Mouse (Mus musculus): ENCODE data around the gene H2-T3.
"Not testable (repeated sequence)": the region's sequence is repeated elsewhere in the genome, so short reads cannot be mapped to it uniquely, and the experiment has no call there.

Gene H2-T3

DNA sequence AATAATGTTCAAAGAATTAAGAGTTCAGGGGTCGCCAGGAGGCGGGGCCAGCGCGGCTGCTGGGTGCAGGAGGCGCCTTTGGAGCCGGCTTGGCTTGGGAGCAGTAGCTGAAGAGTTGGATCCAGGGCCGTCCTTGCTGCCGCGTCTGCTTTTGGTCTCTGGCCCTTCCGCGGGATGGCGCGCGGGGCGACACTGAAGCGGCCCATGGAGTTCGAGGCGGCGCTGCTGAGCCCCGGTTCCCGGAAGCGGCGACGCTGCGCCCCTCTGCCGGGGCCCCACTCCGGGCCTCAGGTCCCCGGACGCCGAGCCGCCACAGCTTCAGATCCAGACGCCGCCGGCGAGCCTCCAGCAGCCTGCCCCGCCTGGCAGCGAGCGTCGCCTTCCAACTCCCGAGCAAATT is 11.1 kb downstream of the H2-T3 start:
- not testable (repeated sequence) for DNase-seq (ENCODE audit: low spot score in 2 of 2)

DNA sequence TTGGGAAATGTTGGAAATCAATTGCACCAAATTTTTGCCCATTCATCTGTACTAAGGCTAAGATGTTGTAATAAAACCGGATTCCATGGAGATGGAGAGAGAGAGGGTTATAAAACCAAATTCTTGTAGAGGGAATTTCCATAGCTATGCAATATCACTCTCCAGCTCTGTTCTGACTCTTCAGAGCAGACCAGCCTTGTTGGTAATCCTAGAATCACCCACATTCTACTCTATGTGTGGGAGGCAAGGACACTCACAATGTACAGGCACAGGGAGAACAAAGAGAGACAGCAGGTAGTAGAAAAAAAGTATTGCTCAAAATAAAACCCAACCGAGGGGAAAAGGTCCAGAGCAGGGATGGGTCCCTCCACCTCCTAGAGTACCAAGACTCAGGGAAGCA is 14.0 kb downstream of the H2-T3 start:
- not testable (repeated sequence) for DNase-seq (ENCODE audit: low spot score in 2 of 2)

DNA sequence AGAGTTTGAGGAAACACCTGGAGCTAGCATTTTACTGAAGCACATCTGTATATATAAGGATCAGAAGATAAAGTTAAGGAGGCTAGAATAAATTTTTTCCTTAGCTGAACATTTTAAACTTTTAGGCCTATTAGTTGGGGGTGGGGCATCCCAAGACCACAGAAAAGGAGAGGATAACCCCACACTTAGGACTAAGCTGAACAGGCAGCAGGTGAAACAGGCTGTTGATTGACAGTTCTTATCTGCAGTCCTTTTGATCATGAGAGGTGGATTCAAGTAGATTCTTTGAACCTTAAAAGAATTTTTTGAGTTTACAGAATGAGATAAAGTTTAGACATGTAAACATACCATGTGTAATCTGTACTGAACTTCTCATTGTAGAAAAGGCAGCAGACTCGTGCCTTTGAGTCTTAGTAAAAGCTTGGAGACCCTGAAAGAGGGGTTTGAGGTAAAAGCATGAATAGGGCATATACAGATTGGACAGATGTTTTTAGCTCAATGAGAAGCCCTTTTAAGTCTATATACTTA is 19.7 kb downstream of the H2-T3 start:
- no peak for DNase-seq (ENCODE audit: low spot score in 2 of 2)

DNA sequence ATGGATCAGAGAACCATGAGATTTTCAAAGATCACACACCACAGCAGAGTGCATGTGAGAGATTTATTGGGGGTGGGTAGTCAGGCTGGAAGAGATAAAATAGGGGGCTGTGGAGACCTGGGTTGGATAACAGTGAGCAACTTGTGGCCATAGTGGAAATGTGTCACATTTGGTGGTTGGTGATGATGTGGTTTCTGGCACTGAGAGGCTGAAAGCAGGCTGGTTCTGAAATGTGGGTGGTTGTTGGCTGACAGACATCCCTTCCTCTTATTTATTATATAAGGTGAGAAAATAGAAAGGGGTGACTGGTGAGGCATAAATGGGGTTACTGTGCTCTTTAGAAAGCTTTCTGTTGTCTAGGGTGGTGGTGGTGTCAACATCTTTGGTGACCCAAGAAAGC is 20.3 kb downstream of the H2-T3 start:
- DNase-seq (ENCODE audit: low spot score in 2 of 2), result no peak

DNA sequence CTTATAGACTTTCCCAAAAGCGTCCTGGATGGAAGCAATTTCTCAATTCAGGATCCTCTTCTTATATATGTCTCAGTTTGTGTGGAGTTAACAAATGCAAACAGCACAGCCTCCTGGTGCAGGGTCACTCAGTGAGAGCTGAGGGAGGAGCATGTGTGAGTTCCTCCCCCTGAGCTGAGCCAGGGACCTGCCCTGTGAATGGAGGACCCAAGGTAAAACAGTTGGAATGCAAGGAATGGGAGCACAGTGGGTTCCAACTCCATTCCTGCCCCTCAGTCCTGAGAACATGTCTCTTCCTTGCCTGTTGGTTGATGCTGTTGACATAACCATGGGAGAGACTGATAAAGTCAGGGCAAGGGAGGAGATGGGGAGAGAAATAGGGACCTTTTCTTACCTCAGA is 21.0 kb downstream of the H2-T3 start:
- not testable (repeated sequence) for DNase-seq (ENCODE audit: low spot score in 2 of 2)

DNA sequence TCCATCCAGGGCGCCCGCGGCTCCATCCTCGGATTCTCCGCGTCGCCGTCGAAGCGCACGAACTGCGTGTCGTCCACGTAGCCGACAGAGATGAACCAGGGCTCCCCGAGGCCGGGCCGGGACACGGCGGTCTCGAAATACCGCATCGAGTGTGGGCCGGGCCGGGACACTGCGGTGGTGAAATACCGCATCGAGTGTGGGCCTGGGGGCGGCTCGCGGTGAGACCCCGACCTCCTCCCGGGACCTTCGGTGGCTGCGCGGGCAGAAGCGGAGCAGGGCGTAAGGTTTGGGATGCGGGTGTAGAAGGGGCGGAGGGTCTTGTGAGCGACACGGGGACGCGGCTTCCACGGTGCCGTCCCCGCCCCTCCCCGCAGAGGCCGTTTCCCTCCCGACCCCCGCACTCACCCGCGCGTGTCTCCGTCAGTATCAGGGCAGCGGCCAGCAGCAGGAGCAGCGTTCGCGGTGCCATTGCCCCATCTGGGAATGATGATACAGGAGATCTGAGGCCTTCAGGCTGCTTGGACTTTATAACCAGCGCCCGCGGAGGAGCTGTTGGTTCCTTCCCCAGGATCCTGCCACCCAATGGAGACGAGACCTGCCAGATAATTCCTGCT is 21.9 kb downstream of the H2-T3 start, which contains the start of gene Gm8909:
TSS of gene Gm8909 (minus strand) at position 499 of the 614 bp plus-strand sequence.
- DNase-seq (ENCODE audit: low spot score in 2 of 2), result no peak

DNA sequence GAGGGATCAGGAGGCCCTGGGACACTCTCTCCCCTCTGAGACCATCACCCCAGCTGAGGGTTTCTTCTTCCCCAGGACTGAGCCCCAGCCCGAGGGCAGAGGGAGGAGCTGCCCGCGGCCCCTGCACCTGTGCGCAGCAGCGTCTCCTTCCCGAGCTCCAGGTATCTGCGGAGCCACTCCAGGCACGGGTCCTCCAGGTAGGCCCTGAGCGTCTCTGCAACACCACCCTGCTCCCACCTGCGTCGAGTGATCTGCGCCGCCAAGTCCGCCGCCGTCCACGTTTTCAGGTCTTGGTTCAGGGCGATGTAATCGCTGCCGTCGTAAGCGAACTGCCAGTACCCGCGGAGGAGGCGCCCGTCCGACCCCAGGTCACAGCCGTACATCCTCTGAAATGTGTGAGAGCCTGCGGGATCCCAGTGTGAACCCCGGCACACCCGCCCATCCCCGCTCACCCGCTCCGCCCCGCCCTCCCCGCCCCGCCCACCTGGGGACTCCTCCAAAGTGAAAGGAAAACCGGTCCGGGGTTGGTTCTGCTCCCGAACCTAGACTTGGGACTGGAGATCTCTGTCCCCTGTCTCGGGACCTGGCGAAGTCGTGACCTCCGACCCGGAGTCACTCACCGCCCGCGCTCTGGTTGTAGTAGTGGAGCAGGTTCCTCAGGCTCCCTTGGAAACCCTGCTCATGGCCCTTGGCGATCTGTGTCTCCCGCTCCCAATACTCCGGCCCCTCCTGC is 22.6 kb downstream of the H2-T3 start:
- DNase-seq (ENCODE audit: low spot score in 2 of 2), result no peak

DNA sequence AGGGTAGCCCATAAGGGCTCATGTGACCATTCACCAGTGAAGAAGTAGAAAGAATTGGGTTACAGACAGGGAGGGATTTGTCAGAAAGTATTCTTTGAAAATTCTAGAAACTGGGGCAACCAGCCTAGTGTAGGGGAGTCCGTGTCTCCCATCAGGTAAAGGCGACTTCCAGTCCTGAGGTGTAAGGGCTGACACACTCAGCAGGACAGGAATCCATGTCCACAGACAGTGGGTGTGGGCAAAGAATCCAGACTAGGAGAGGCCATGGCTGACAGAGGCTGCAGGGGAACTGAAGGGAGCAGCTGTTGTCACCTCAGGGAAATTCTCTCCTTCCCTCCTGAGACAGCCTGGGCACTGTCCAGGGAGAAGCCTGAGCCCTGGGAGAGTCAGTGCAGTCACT is 23.2 kb downstream of the H2-T3 start:
- DNase-seq (ENCODE audit: low spot score in 2 of 2), result not testable (repeated sequence)

DNA sequence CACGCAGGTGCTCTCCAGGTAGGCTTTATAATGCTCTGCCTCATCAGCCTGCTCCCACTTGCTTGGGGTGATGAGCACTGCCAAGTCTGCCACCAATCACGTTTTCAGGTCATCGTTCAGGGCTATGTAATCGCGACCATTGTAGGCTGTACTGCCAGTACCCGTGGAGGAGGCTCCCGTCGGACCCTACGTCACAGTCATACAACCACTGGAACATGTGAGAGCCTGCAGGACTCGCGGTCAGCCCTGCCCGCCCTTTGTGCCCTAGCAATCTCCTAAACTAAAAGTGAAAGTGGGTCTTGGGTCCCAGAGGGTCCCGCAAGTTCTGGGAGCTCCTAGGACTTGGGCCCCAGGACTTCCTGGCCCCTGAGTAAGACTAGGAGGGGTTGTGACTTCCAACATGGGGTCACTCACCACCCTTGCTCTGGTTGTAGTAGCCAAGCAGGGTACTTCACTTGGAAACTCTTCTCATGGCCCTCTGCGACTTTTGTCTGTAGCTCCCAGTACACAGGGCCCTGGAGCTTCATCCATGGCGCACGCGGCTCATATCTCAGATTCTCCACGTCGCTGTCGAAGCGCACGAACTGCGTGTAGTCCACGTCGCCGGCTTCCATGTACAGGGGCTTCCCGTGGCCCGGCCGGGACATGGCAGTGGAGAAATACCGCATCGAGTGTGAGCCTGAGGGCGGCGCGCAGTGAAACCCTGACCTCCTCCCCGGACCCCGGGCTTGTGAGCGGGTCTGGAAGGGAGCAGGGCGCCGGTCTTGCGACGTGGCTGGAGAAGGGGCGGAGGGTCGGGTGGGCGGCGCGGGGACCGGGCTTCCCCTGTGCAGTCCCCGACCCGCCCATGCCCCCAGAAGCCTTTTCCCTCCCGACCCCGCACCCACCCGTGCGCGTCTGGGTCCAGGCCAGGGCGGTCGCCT is 28.7 kb downstream of the H2-T3 start:
- DNase-seq (ENCODE audit: low spot score in 2 of 2), result no peak

DNA sequence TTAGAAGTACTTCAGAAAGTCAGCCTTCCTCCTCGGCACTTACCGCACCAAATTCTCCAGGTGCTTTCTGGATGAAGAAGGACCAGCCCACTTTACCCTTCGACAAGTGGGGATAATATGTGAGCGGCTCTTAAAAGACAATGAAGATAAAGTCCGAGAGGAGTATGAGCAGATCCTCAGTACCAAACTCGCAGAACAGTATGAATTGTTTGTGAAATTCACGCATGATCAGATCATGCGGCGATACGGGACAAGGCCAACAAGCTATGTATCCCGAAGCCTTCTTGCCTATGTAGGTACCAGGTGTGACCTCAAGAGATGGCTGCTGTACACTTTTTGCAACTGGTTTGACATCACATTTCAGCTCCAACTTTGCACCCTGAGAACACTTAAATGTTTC is 31.8 kb downstream of the H2-T3 start:
- not testable (repeated sequence) for DNase-seq (ENCODE audit: low spot score in 2 of 2)

DNA sequence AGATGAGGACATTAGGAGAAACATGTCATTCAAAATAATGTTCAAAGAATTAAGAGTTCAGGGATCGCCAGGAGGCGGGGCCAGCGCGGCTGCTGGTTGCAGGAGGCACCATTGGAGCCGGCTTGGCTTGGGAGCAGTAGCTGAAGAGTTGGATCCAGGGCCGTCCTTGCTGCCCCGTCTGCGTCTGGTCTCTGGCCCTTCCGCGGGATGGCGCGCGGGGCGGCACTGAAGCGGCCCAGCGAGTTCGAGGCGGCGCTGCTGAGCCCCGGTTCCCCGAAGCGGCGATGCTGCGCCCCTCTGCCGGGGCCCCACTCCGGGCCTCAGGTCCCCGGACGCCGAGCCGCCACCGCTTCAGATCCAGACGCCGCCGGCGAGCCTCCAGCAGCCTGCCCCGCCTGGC is 32.3 kb downstream of the H2-T3 start:
- not testable (repeated sequence) for DNase-seq (ENCODE audit: low spot score in 2 of 2)

DNA sequence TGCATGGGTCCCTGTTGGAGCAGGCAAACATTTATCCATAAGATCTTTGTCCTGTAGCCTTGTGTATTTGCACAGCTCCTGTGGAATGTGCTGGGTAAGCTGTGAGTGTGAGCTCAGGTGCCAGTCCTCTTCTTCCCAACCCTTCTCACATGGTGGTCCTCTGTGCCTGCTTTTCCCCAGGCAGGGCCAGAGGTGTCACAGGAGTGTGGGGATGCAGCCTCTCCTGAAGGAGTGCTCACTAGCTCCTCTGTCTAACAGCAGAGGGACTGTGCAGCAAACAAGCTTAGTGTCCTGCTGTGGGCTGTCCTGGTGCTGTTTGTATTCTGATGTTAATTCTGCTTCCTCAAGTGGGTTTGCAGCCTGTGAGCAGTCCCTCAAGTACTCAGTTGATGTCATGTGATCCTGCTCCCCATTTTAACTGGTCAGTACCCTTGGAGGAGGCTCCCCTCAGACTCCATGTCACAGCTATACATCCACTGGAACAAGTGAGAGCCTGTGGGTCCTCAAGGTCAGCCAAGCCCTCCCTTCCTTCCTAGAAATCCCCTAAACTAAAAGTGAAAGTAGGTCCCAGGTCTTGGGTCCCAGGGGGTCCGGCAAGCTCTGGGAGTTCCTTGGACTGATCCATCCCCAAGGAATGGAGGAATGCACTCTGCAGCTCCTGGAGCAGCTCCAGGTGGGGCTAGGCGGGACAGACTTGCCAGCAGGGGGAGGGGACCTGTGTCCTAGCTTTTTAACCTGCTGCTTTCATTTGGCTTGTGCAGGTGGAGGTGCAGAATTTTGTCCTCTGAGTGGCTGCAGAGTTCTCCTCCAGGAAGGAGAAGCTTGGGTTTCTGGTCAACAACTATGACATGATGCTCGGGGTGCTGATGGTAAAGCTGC is 35.6 kb downstream of the H2-T3 start:
- DNase-seq (ENCODE audit: low spot score in 2 of 2), result no peak

DNA sequence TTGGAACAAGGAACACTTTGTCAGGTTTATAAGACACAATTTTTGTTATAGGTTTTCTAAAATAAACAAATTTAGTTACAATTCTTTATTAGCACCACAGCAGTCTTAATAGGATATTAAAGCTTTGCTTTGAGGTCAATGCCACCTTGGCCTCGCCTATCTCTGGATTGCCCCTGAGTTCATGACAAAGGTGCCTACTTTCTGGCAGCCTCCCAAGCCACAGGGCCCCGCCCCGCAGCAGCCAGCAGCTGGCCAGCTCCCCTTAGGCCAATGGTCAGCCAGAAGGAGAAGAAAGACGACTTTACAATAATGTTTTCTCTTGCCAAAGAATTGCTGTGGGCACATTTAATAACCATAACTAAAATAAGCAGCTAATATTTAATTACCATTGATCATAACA is 38.9 kb downstream of the H2-T3 start:
- DNase-seq (ENCODE audit: low spot score in 2 of 2), result not testable (repeated sequence)

DNA sequence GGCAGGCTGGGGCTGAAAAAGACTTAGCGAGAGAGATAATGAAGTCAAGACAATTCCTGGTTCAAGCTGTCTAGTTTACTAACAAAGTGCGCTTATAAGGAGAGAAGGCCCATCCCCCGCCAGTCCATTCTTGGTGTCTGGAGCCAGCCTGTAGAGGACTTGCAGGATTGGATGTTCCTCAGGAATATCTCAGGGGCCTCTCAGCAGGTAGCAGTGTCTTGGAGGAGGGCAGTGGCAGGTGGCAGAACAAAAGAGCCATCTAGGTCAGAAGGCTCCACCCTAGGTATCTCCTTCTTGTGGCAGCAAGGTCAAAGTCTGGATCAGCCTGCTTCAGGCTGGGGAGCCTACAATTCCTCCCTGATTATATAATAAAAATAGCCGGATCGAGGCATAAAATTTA is 41.6 kb downstream of the H2-T3 start:
- DNase-seq (ENCODE audit: low spot score in 2 of 2), result not testable (repeated sequence)

DNA sequence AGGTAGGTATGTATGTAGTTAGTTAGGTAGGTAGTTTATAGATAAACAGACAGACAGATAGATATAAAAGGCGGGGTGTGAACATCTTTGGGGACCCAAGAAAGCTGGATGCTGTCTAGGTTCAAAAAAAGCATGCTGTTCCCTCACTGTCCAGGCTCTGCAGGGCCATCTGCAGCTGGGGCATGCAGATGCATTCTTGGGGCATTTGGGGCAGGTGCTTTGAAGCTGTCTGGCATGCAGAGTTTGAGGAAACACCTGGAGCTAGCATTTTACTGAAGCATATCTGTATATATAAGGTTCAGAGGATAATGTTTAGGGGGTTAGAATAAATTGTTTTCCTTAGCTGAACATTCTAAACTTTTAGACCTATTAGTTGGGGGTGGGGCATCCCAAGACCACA is 43.1 kb downstream of the H2-T3 start:
- DNase-seq (ENCODE audit: low spot score in 2 of 2), result not testable (repeated sequence)

DNA sequence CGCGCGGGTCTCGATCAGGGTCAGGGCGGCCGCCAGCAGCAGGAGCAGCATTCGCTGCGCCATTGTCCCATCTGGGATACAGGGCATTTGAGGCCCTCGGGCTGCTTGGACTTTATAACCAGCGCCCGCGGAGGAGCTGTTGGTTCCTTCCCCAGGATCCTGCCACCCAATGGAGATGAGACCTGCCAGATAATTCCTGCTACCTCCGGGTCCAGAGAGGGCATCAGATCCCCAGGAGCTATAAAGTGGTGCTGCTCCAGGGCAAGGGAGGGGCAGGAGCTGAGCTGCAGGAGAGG is 44.3 kb downstream of the H2-T3 start:
- not testable (repeated sequence) for DNase-seq (ENCODE audit: low spot score in 2 of 2)

DNA sequence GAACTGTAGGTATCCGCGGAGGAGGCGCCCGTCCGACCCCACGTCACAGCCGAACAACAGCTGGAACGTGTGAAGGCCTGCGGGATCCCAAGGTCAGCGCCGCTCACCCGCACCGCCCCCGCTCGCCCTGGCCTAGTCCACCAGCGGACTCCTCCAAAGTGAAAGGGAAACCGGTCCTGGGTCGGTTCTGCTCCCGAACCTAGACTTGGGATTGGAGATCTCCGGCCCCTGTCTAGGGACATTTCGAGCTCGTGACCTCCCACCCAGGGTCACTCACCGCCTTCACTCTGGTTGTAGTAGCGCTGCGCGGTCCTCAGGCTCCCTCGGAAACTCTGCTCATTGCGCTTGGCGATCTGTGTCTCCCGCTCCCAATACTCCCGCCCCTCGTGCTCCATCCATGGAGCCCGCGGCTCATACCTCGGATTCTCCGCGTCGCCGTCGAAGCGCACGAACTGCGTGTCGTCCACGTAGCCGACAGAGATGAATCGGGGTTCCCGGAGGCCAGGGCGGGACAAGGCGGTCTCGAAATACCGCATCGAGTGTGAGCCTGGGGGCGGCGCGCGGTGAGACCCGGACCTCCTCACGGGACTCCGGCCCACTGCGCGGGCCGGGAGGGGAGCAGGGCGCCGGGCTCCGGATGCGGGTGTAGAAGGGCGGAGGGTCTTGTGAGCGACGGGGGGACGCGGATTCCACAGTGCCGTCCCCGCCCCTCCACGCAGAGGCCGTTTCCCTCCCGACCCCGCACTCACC is 44.8 kb downstream of the H2-T3 start:
- DNase-seq (ENCODE audit: low spot score in 2 of 2), result no peak

DNA sequence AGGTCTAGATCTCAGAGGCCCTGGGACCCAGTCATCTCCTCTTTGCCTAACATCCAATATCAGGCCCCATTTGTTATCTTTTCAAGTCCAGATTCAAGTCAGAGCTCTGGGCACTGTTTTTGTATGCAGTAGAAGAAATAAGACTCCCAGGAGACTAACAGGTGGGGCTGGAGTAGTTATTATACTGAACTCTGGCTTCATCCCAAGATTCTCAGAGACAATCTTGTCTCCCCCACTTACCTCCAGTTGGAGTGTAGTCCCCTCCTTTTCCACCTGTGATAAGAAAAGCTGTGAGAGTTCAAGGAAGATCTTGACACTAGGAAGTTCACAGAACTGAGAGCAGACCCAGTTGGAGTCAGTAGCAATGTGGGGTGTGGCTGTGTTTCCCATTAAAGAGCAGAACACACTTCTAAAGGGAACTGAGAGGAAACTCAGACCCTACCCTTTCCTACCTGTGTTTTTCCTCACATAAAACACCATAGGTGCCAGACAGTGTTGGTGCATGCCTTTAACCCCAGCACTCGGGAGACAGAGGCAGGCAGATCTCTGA is 53.7 kb downstream of the H2-T3 start:
- DNase-seq (ENCODE audit: low spot score in 2 of 2), result not testable (repeated sequence)

Data from frontal cortex, postnatal 36 days (tissue).